Mouse (Mus musculus) hindbrain, embryonic 15.5 days (tissue): Measurements from ENCODE around the gene Rin2. TPM values are rescaled to one million over a fixed set of nuclear protein-coding genes. Genes with fewer than 3 reads are reported as not detected.

Experiments used
- ATAC-seq: fragments of 200-750 bp; cut with Nextera tagmentation; 2 replicates; pipeline ENCODE4 v1.8.0; 2017; ENCODE audit warnings: low read depth, moderate number of reproducible peaks, moderate TSS enrichment; ENCODE audit not compliant: low FRiP score
- H3K27ac ChIP-seq: fragments of 300-500 bp; sonication (generic); replicated peaks from 2 replicates; pipeline ENCODE4 v1.5.1; 2015; ENCODE audit warnings: mild to moderate bottlenecking, inconsistent platforms
- H3K27me3 ChIP-seq: fragments of 300-500 bp; sonication (generic); 2 replicates; pipeline ENCODE4 v1.6.1; 2015; ENCODE audit warnings: control low read depth, inconsistent platforms
- H3K36me3 ChIP-seq: fragments of 300-500 bp; sonication (generic); 2 replicates; pipeline ENCODE4 v1.6.1; 2015; ENCODE audit warnings: control low read depth, inconsistent platforms
- H3K4me1 ChIP-seq: fragments of 300-500 bp; sonication (generic); replicated peaks from 2 replicates; pipeline ENCODE4 v1.6.1; 2015; ENCODE audit warnings: control low read depth, inconsistent platforms
- H3K4me2 ChIP-seq: fragments of 300-500 bp; sonication (generic); 2 replicates; pipeline ENCODE4 v1.6.1; 2015; ENCODE audit warnings: moderate library complexity, mild to moderate bottlenecking, inconsistent platforms
- H3K4me3 ChIP-seq: fragments of 300-500 bp; sonication (generic); 2 replicates; pipeline ENCODE4 v1.5.1; 2015; ENCODE audit warnings: mild to moderate bottlenecking, inconsistent platforms
- H3K9ac ChIP-seq: fragments of 300-500 bp; sonication (generic); 2 replicates; pipeline ENCODE4 v1.6.1; 2015; ENCODE audit warnings: inconsistent platforms
- H3K9me3 ChIP-seq: fragments of 300-500 bp; sonication (generic); 2 replicates; pipeline ENCODE4 v1.6.1; 2016; ENCODE audit warnings: control low read depth, inconsistent platforms
- WGBS: fragments of 180-500 bp; shearing (Covaris S2); methylation state at CpG from one replicate; pipeline ENCODE4 v1.1.7; 2015; 5-methylcytosine and 5-hydroxymethylcytosine counted together
- polyA plus RNA-seq: library from polyadenylated mRNA; unstranded; fragments of >200 nt; fragmentation: Nextera tagmentation; extraction: Ambion mirVana; gene quantifications from 2 replicates; pipeline ENCODE4 v1.2.1, GENCODE M21; 2015

The Rin2 gene
- polyA plus RNA-seq, 1 experiment from 2014 or later: 16.4 TPM

GRCm38 (mm10) chr2:145784246-145784935 lies 109.4 kb downstream of the Rin2 start:
- no peak overlapping the region for H3K9ac ChIP-seq
- H3K27me3 ChIP-seq: no peaks in the 10 kb centered on the region
- no peaks in the 10 kb centered on the region for H3K36me3 ChIP-seq
- H3K4me2 ChIP-seq: no peak overlapping the region
- no peak for ATAC-seq
- peaks cover 28% of the 10 kb centered on the region for H3K4me1 ChIP-seq
- H3K27ac ChIP-seq: no peak overlapping the region
- no peaks in the 10 kb centered on the region for H3K9me3 ChIP-seq
- 48% methylated on average over 13 of the region's 13 CpGs for WGBS
- H3K4me3 ChIP-seq: no peak overlapping the region

GRCm38 (mm10) chr2:145784964-145785363 lies 109.9 kb downstream of the Rin2 start:
- H3K36me3 ChIP-seq: no peaks in the 10 kb centered on the region
- H3K27ac ChIP-seq: no peak overlapping the region
- no peak overlapping the region for H3K9ac ChIP-seq
- WGBS: 88% methylated on average over 1 of the region's 1 CpGs
- H3K9me3 ChIP-seq: no peaks in the 10 kb centered on the region
- ATAC-seq: no peak
- H3K27me3 ChIP-seq: no peaks in the 10 kb centered on the region
- H3K4me3 ChIP-seq: no peak overlapping the region
- no peak overlapping the region for H3K4me2 ChIP-seq
- peaks cover 28% of the 10 kb centered on the region for H3K4me1 ChIP-seq

GRCm38 (mm10) chr2:145785758-145786617 lies 111.0 kb downstream of the Rin2 start:
- WGBS: 0% methylated on average over 18 of the region's 18 CpGs
- Histone ChIP-seq H3K9ac (peak overlapping the region; percentile 30; the same call in 1 of the 2 replicates), H3K27ac (peak overlapping the region; percentile 27; the same call in 1 of the 2 replicates), H3K4me2 (peak overlapping the region; percentile 55), H3K4me1 (peaks cover 28% of the 10 kb centered on the region), H3K27me3 (no peaks in the 10 kb centered on the region), H3K9me3 (no peaks in the 10 kb centered on the region), H3K4me3 (peak overlapping the region; percentile 25), H3K36me3 (no peaks in the 10 kb centered on the region)
- peak; percentile 72 for ATAC-seq

- ATAC-seq: no peak; the same call in 1 of the 2 replicates
- H3K4me2 ChIP-seq: peak overlapping the region; percentile 55
- peak overlapping the region; percentile 30; the same call in 1 of the 2 replicates for H3K9ac ChIP-seq
- no peaks in the 10 kb centered on the region for H3K27me3 ChIP-seq
- H3K27ac ChIP-seq: peak overlapping the region; percentile 27; the same call in 1 of the 2 replicates
- 8% methylated on average over 3 of the region's 3 CpGs for WGBS
- peak overlapping the region; percentile 25 for H3K4me3 ChIP-seq
- no peaks in the 10 kb centered on the region for H3K36me3 ChIP-seq
- H3K4me1 ChIP-seq: peaks cover 28% of the 10 kb centered on the region
- H3K9me3 ChIP-seq: no peaks in the 10 kb centered on the region
Observed at GRCm38 (mm10) chr2:145786618-145786932, 111.6 kb downstream of the Rin2 start.

- Histone ChIP-seq H3K27me3 (no peaks in the 10 kb centered on the region), H3K9me3 (no peaks in the 10 kb centered on the region), H3K4me3 (no peak overlapping the region), H3K9ac (no peak overlapping the region), H3K27ac (no peak overlapping the region), H3K4me2 (no peak overlapping the region), H3K36me3 (no peaks in the 10 kb centered on the region), H3K4me1 (peaks cover 28% of the 10 kb centered on the region)
- 82% methylated on average over 7 of the region's 7 CpGs for WGBS
- ATAC-seq: no peak
Observed at GRCm38 (mm10) chr2:145787486-145787885, 112.5 kb downstream of the Rin2 start.

GRCm38 (mm10) chr2:145788562-145789346 lies 113.7 kb downstream of the Rin2 start:
- Histone ChIP-seq H3K27me3 (no peaks in the 10 kb centered on the region), H3K4me1 (peaks cover 28% of the 10 kb centered on the region), H3K4me2 (no peak overlapping the region), H3K9ac (no peak overlapping the region), H3K9me3 (no peaks in the 10 kb centered on the region), H3K36me3 (no peaks in the 10 kb centered on the region), H3K4me3 (no peak overlapping the region), H3K27ac (no peak overlapping the region)
- WGBS: 92% methylated on average over 3 of the region's 3 CpGs
- no peak for ATAC-seq

GRCm38 (mm10) chr2:145793702-145794101 lies 118.7 kb downstream of the Rin2 start:
- Histone ChIP-seq H3K36me3 (no peaks in the 10 kb centered on the region), H3K4me1 (no peaks in the 10 kb centered on the region), H3K4me3 (no peak overlapping the region), H3K27me3 (no peaks in the 10 kb centered on the region), H3K9ac (no peak overlapping the region), H3K9me3 (no peaks in the 10 kb centered on the region), H3K27ac (no peak overlapping the region), H3K4me2 (no peak overlapping the region)
- no peak for ATAC-seq
- 58% methylated on average over 1 of the region's 1 CpGs for WGBS

GRCm38 (mm10) chr2:145794318-145794954 lies 119.4 kb downstream of the Rin2 start:
- Histone ChIP-seq H3K27ac (no peak overlapping the region), H3K27me3 (no peaks in the 10 kb centered on the region), H3K4me1 (no peaks in the 10 kb centered on the region), H3K4me2 (no peak overlapping the region), H3K4me3 (no peak overlapping the region), H3K9ac (no peak overlapping the region), H3K36me3 (no peaks in the 10 kb centered on the region), H3K9me3 (no peaks in the 10 kb centered on the region)
- WGBS: 36% methylated on average over 5 of the region's 5 CpGs
- ATAC-seq: peak; percentile 69; the same call in 1 of the 2 replicates

GRCm38 (mm10) chr2:145797851-145798250 lies 122.8 kb downstream of the Rin2 start:
- Histone ChIP-seq H3K36me3 (no peaks in the 10 kb centered on the region), H3K9ac (no peak overlapping the region), H3K27ac (no peak overlapping the region), H3K4me2 (no peak overlapping the region), H3K4me1 (no peaks in the 10 kb centered on the region), H3K27me3 (no peaks in the 10 kb centered on the region), H3K9me3 (no peaks in the 10 kb centered on the region), H3K4me3 (no peak overlapping the region)
- WGBS: 68% methylated on average over 1 of the region's 1 CpGs
- no peak for ATAC-seq

- H3K36me3 ChIP-seq: no peaks in the 10 kb centered on the region
- no peaks in the 10 kb centered on the region for H3K9me3 ChIP-seq
- no peak overlapping the region for H3K9ac ChIP-seq
- no peaks in the 10 kb centered on the region for H3K4me1 ChIP-seq
- WGBS: 81% methylated on average over 3 of the region's 3 CpGs
- H3K27me3 ChIP-seq: no peaks in the 10 kb centered on the region
- no peak overlapping the region for H3K4me3 ChIP-seq
- ATAC-seq: no peak
- no peak overlapping the region for H3K4me2 ChIP-seq
- H3K27ac ChIP-seq: no peak overlapping the region
Observed at GRCm38 (mm10) chr2:145798954-145799353, 123.9 kb downstream of the Rin2 start.

- H3K9me3 ChIP-seq: no peaks in the 10 kb centered on the region
- H3K27ac ChIP-seq: no peak overlapping the region
- H3K27me3 ChIP-seq: no peaks in the 10 kb centered on the region
- H3K4me3 ChIP-seq: no peak overlapping the region
- peaks cover 4% of the 10 kb centered on the region; the same call in 1 of the 2 replicates for H3K36me3 ChIP-seq
- no peak overlapping the region for H3K4me2 ChIP-seq
- no peak overlapping the region for H3K9ac ChIP-seq
- H3K4me1 ChIP-seq: no peaks in the 10 kb centered on the region
- ATAC-seq: no peak
- 91% methylated on average over 9 of the region's 9 CpGs for WGBS
Observed at GRCm38 (mm10) chr2:145801322-145802052, 126.5 kb downstream of the Rin2 start.
